Mouse (Mus musculus) bone marrow macrophage, adult 2 months (primary cell): ENCODE measurements around the gene Dnase2b.

Experiments used
- CTCF ChIP-seq: IDR thresholded peaks from 2 replicates; pipeline ENCODE4 v1.5.1; 2012; ENCODE audit warnings: low read depth, mild to moderate bottlenecking, low read length, moderate library complexity
- POLR2A ChIP-seq: IDR thresholded peaks from 2 replicates; pipeline ENCODE4 v1.6.1; 2012; ENCODE audit warnings: mild to moderate bottlenecking, low read depth, low read length, borderline replicate concordance

DNA sequence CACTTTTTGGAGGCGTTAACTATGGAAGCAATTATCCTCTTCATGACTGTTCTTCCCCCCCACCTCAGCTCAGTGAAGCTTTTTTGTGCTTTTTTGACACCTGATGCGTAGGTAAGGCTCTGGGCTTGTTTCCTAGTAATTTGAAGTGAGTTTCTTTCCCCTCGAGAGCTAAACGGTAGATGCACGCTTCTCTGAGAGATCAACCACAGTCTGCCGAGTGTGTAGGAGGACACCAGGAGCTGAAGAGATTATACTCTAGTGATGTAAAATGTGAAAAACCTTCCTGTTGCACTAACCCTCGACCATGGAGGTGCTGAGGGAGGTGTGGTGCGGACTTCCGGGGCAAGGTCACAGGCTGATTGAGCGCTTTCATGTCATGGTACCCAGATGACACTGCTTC lies 4.7 kb upstream of the Dnase2b start:
- TF ChIP-seq CTCF (no peak), POLR2A (no peak)
